ENCODE assay signal across 7 mouse cellular contexts in genomic region chr3:127407868-127408574, GRCm38 (mm10).
DNase-seq lines count a peak whose midpoint lies in the region; ATAC-seq lines count a peak whose summit lies in the region.

No protein-coding gene starts in this region.

- no peak for ATAC-seq in liver, embryonic 11.5 days (replicated peaks; ENCODE audit: low FRiP score)
- ATAC-seq in embryonic facial prominence, embryonic 14.5 days (ENCODE audit: low read depth), result no peak
- ATAC-seq in limb, embryonic 12.5 days (ENCODE audit: insufficient number of reproducible peaks, insufficient read depth, low FRiP score, low TSS enrichment, low read depth), result no peak
- ATAC-seq in neural tube, embryonic 15.5 days (ENCODE audit: low FRiP score), result peak; percentile 70

- peak overlapping the region; percentile 21 for H3K9ac ChIP-seq in liver, embryonic 11.5 days (ENCODE audit: low read depth, low read length)
- peak overlapping the region; percentile 72 for H3K9ac ChIP-seq in embryonic facial prominence, embryonic 14.5 days (ENCODE audit: low read depth, low read length)
- peak overlapping the region; percentile 67 for H3K9ac ChIP-seq in limb, embryonic 12.5 days (replicated peaks)
- H3K9ac ChIP-seq in neural tube, embryonic 15.5 days (replicated peaks), result peak overlapping the region; percentile 70

- no peaks in the 10 kb centered on the region for H3K27me3 ChIP-seq in liver, embryonic 11.5 days (replicated peaks; ENCODE audit: control insufficient read depth, insufficient read depth, low read length)
- H3K27me3 ChIP-seq in embryonic facial prominence, embryonic 14.5 days (replicated peaks; ENCODE audit: control insufficient read depth, insufficient read depth, low read length), result no peaks in the 10 kb centered on the region
- H3K27me3 ChIP-seq in limb, embryonic 12.5 days, result no peaks in the 10 kb centered on the region
- H3K27me3 ChIP-seq in neural tube, embryonic 15.5 days (replicated peaks), result no peaks in the 10 kb centered on the region

- no peaks in the 10 kb centered on the region for H3K36me3 ChIP-seq in liver, embryonic 11.5 days (ENCODE audit: control insufficient read depth, insufficient read depth, low read length)
- H3K36me3 ChIP-seq in embryonic facial prominence, embryonic 14.5 days (ENCODE audit: control insufficient read depth, insufficient read depth, low read length), result no peaks in the 10 kb centered on the region
- no peaks in the 10 kb centered on the region for H3K36me3 ChIP-seq in limb, embryonic 12.5 days
- H3K36me3 ChIP-seq in neural tube, embryonic 15.5 days, result no peaks in the 10 kb centered on the region

- 21% methylated on average over 9 of the region's 9 CpGs for WGBS in liver, embryonic 11.5 days
- 5% methylated on average over 9 of the region's 9 CpGs for WGBS in embryonic facial prominence, embryonic 14.5 days
- WGBS in limb, embryonic 12.5 days, result 13% methylated on average over 9 of the region's 9 CpGs
- 4% methylated on average over 9 of the region's 9 CpGs for WGBS in neural tube, embryonic 15.5 days

- peak overlapping the region; percentile 43 for H3K4me3 ChIP-seq in liver, embryonic 11.5 days (ENCODE audit: low read depth, low read length)
- peak overlapping the region; percentile 61 for H3K4me3 ChIP-seq in embryonic facial prominence, embryonic 14.5 days (ENCODE audit: low read depth, low read length)
- H3K4me3 ChIP-seq in limb, embryonic 12.5 days (replicated peaks), result peak overlapping the region; percentile 51
- H3K4me3 ChIP-seq in neural tube, embryonic 15.5 days (replicated peaks), result peak overlapping the region; percentile 70

- no peaks in the 10 kb centered on the region; the same call in 1 of the 2 replicates for H3K4me1 ChIP-seq in liver, embryonic 11.5 days (replicated peaks; ENCODE audit: control insufficient read depth, insufficient read depth, low read length)
- peaks cover 11% of the 10 kb centered on the region for H3K4me1 ChIP-seq in embryonic facial prominence, embryonic 14.5 days (ENCODE audit: control insufficient read depth, insufficient read depth, low read length)
- peaks cover 24% of the 10 kb centered on the region for H3K4me1 ChIP-seq in limb, embryonic 12.5 days (replicated peaks)
- H3K4me1 ChIP-seq in neural tube, embryonic 15.5 days, result peaks cover 39% of the 10 kb centered on the region

- peak overlapping the region; percentile 71 for H3K4me2 ChIP-seq in liver, embryonic 11.5 days
- peak overlapping the region; percentile 84 for H3K4me2 ChIP-seq in embryonic facial prominence, embryonic 14.5 days (ENCODE audit: low read depth, low read length)
- H3K4me2 ChIP-seq in limb, embryonic 12.5 days, result peak overlapping the region; percentile 80
- H3K4me2 ChIP-seq in neural tube, embryonic 15.5 days, result peak overlapping the region; percentile 72

- H3K9me3 ChIP-seq in liver, embryonic 11.5 days (ENCODE audit: control insufficient read depth, low read length), result no peaks in the 10 kb centered on the region
- no peaks in the 10 kb centered on the region for H3K9me3 ChIP-seq in embryonic facial prominence, embryonic 14.5 days (ENCODE audit: control insufficient read depth, low read length)
- H3K9me3 ChIP-seq in limb, embryonic 12.5 days, result no peaks in the 10 kb centered on the region
- no peaks in the 10 kb centered on the region for H3K9me3 ChIP-seq in neural tube, embryonic 15.5 days (replicated peaks)

- peak; percentile 33 for DNase-seq in liver, embryonic 11.5 days (ENCODE audit: low spot score)
- DNase-seq in liver, result no peak
- peak; percentile 13 for DNase-seq in embryonic facial prominence, embryonic 14.5 days (ENCODE audit: low spot score)
- DNase-seq in thymus, postnatal 4 days, result no peak
- no peak for DNase-seq in testis, postnatal 14 days (ENCODE audit: low spot score)

- H3K27ac ChIP-seq in liver, embryonic 11.5 days (ENCODE audit: low read depth, low read length), result no peak overlapping the region
- peak overlapping the region; percentile 86 for H3K27ac ChIP-seq in embryonic facial prominence, embryonic 14.5 days (replicated peaks; ENCODE audit: low read depth, low read length)
- peak overlapping the region; percentile 89 for H3K27ac ChIP-seq in limb, embryonic 12.5 days
- H3K27ac ChIP-seq in neural tube, embryonic 15.5 days (replicated peaks), result peak overlapping the region; percentile 95

Comparison
In these comparisons a context has a peak if more than half of its experiments do, and no peak if none do; other contexts are left out.
1. DNase-seq: peak in liver, embryonic 11.5 days (single experiment) and embryonic facial prominence, embryonic 14.5 days (single experiment); none in liver (single experiment), thymus, postnatal 4 days (single experiment) and testis, postnatal 14 days (single experiment).
2. H3K9ac ChIP-seq: peak in every context shown above with its lines; median percentile 72 in embryonic facial prominence, embryonic 14.5 days; 70 in neural tube, embryonic 15.5 days; 67 in limb, embryonic 12.5 days; 21 in liver, embryonic 11.5 days.
3. Peak in every context shown above with its lines, with median percentiles within 50 percentile points of each other: H3K4me2 ChIP-seq and H3K4me3 ChIP-seq.